Mouse (Mus musculus) heart, adult 2 months (tissue): ENCODE results near the gene Aqr.

Experiments used
- CTCF ChIP-seq: fragments of 200-600 bp; IDR thresholded peaks from 2 replicates; pipeline ENCODE4 v1.8.1; 2022; ENCODE audit warnings: antibody characterized with exemption, mild to moderate bottlenecking, moderate library complexity
- EP300 ChIP-seq: fragments of 200-500 bp; IDR thresholded peaks from 2 replicates; pipeline ENCODE4 v1.6.1; 2011; ENCODE audit warnings: low read depth, low read length, control low read depth; ENCODE audit not compliant: insufficient read depth
- POLR2A ChIP-seq: fragments of 200-500 bp; IDR thresholded peaks from 2 replicates; pipeline ENCODE4 v1.6.1; 2011; ENCODE audit warnings: mild to moderate bottlenecking, low read depth, low read length, control low read depth; ENCODE audit not compliant: insufficient read depth

- no peak for TF ChIP-seq POLR2A
- TF ChIP-seq CTCF, result no peak
- TF ChIP-seq EP300, result no peak
Observed at GRCm38 (mm10) chr2:114100834-114101233, 86.0 kb downstream of the Aqr start.
